11 mouse cellular contexts compared by ENCODE assay signal in genomic region chr12:117663637-117664036, GRCm38 (mm10).
DNase-seq lines count a peak whose midpoint lies in the region; ATAC-seq and TF ChIP-seq lines count a peak whose summit lies in the region.
"Had no signal": no experiment of that assay in that cellular context is flagged by ENCODE, and none has a peak within 500 bp of the region (broad histone marks: within the 10 kb centered on the region; RNA-seq: fewer than 3 reads in every experiment).

No protein-coding gene starts in this region.

- no peak for TF ChIP-seq POLR2A in liver, adult 2 months (IDR thresholded peaks at IDR 0.05; ENCODE audit: extremely low read depth, insufficient read depth, low read length)

- H3K9ac ChIP-seq in liver, adult 2 months (ENCODE audit: low read depth, low read length), result no peak overlapping the region
- H3K9ac ChIP-seq in heart, embryonic 15.5 days, result no peak overlapping the region
- H3K9ac ChIP-seq: limb, embryonic 12.5 days had no signal

- no peak for TF ChIP-seq CTCF in liver, adult 2 months (IDR thresholded peaks at IDR 0.05; ENCODE audit: low read depth, low read length)

- H3K4me1 ChIP-seq in liver, adult 2 months (ENCODE audit: control insufficient read depth, insufficient read depth, low read length), result 0 out of 2 replicates have a peak, but pooled peaks cover 2% of the 10 kb centered on the region
- peaks cover 30% of the 10 kb centered on the region for H3K4me1 ChIP-seq in heart, embryonic 15.5 days (replicated peaks)

- H3K27me3 ChIP-seq in liver, adult 2 months (ENCODE audit: control insufficient read depth, insufficient read depth, low read length), result no peaks in the 10 kb centered on the region
- H3K27me3 ChIP-seq in heart, embryonic 15.5 days, result no peaks in the 10 kb centered on the region

- H3K4me2 ChIP-seq in heart, embryonic 15.5 days, result no peak overlapping the region
- H3K4me2 ChIP-seq: limb, embryonic 12.5 days had no signal

- no peak overlapping the region for H3K27ac ChIP-seq in liver, adult 2 months (replicated peaks; ENCODE audit: insufficient read depth, low read depth, low read length)
- H3K27ac ChIP-seq in heart, embryonic 15.5 days, result peak overlapping the region; percentile 68
- H3K27ac ChIP-seq: forebrain, embryonic 10.5 days; limb, embryonic 12.5 days had no signal

- H3K36me3 ChIP-seq in liver, adult 2 months (ENCODE audit: control insufficient read depth, insufficient read depth, low read length), result no peaks in the 10 kb centered on the region
- no peaks in the 10 kb centered on the region for H3K36me3 ChIP-seq in heart, embryonic 15.5 days
- H3K36me3 ChIP-seq: forebrain, embryonic 10.5 days; limb, embryonic 12.5 days had no signal

- no peak overlapping the region for H3K4me3 ChIP-seq in liver, adult 2 months (ENCODE audit: insufficient read depth, low read depth, low read length)
- H3K4me3 ChIP-seq in heart, embryonic 15.5 days, result no peak overlapping the region
- H3K4me3 ChIP-seq: forebrain, embryonic 10.5 days; limb, embryonic 12.5 days had no signal

- 61% methylated on average over 5 of the region's 5 CpGs for WGBS in liver, adult 2 months
- WGBS in heart, embryonic 15.5 days, result 49% methylated on average over 5 of the region's 5 CpGs

- H3K79me2 ChIP-seq in liver, adult 2 months (ENCODE audit: control insufficient read depth, insufficient read depth, low read length), result no peaks in the 10 kb centered on the region; the same call in 1 of the 2 replicates

- H3K9me3 ChIP-seq in heart, embryonic 15.5 days (replicated peaks), result no peaks in the 10 kb centered on the region
- H3K9me3 ChIP-seq: forebrain, embryonic 10.5 days; limb, embryonic 12.5 days had no signal

- ATAC-seq in heart, embryonic 15.5 days (replicated peaks; ENCODE audit: insufficient number of reproducible peaks, insufficient read depth, low FRiP score, low read depth), result peak; percentile 87
- 0 out of 2 replicates have a peak, but pooled peaks have one; percentile 30 for ATAC-seq in megakaryocyte, adult 5-6 weeks (ENCODE audit: poor library complexity, severe bottlenecking)

- DNase-seq in liver, adult 2 months (ENCODE audit: extremely low read depth, low read depth, low spot score), result peak; percentile 31
- DNase-seq in liver, result no peak
- peak; percentile 64 for DNase-seq in kidney, postnatal 14 days
- no peak for DNase-seq in cerebellum, adult 11 months
- no peak for DNase-seq in thymus, adult 18-20 months
- no peak for DNase-seq in spleen, adult 18-20 months
- DNase-seq: right cerebral cortex, adult 18-20 months had no signal

Comparison
In these comparisons a context has a peak if more than half of its experiments do, and no peak if none do; other contexts are left out.
1. DNase-seq: peak in liver, adult 2 months (single experiment) and kidney, postnatal 14 days (single experiment); none in liver (single experiment), cerebellum, adult 11 months (single experiment), thymus, adult 18-20 months (0 of 2) and spleen, adult 18-20 months (0 of 2).